Comparison of ENCODE assay signal across 8 mouse cellular contexts in the genomic region with DNA sequence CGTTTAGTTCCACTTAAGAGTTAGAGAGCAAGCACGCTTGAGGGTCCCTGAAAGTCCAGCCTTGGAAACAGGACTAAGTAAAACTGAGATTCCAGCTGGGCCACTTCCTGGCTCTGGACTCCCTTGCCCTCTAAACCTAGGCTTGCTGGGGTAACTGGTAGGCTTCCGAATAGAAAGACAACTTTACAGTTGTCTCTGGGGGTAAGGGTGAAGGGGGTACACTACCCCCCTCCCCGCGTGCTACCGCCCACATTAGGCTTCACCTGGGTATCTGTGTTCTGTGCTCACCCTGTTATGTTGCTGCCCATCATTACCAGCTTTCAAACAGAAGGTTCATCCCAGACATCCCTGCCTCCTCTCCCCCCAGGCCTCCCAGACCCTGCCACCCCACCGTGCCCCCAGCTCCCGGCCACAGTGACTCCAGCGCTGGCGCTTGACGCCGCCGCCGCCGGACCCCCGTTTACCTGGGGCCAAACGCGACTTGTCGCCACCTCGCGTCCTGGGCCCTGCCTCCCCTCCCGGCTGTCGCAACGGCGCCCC. TPM values are rescaled to one million over a fixed set of nuclear protein-coding genes. Genes with fewer than 3 reads are reported as not detected.
DNase-seq lines count a peak whose midpoint lies in the region; ATAC-seq and TF ChIP-seq lines count a peak whose summit lies in the region.
"Had no signal": no experiment of that assay in that cellular context is flagged by ENCODE, and none has a peak within 500 bp of the region (broad histone marks: within the 10 kb centered on the region; RNA-seq: fewer than 3 reads in every experiment).

No protein-coding gene starts in this region.

- TF ChIP-seq CTCF in lung, embryonic 14.5 days (IDR thresholded peaks at IDR 0.05; ENCODE audit: low read depth) = no peak

- no peaks in the 10 kb centered on the region for H3K36me3 ChIP-seq in lung, embryonic 14.5 days (ENCODE audit: insufficient read depth)
- H3K36me3 ChIP-seq in forebrain, embryonic 13.5 days (ENCODE audit: poor library complexity, severe bottlenecking) = no peaks in the 10 kb centered on the region
- H3K36me3 ChIP-seq in limb, embryonic 11.5 days (ENCODE audit: control insufficient read depth, insufficient read depth, low read length) = no peaks in the 10 kb centered on the region
- H3K36me3 ChIP-seq in neural tube, embryonic 15.5 days = no peaks in the 10 kb centered on the region

- peak; percentile 37 for DNase-seq in lung, embryonic 14.5 days
- no peak for DNase-seq in lung, postnatal 10 days
- DNase-seq in limb, embryonic 11.5 days (ENCODE audit: low spot score) = no peak
- no peak for DNase-seq in spleen, postnatal 10 days (ENCODE audit: low spot score in 2 of 2)
- DNase-seq in right cerebral cortex, postnatal 4 days = no peak
- DNase-seq: thymus, adult 2 months had no signal

- 0 out of 2 replicates have a peak, but pooled peaks cover 3% of the 10 kb centered on the region for H3K4me1 ChIP-seq in lung, embryonic 14.5 days (ENCODE audit: insufficient read depth)
- peaks cover 20% of the 10 kb centered on the region for H3K4me1 ChIP-seq in forebrain, embryonic 13.5 days
- H3K4me1 ChIP-seq in limb, embryonic 11.5 days (ENCODE audit: control insufficient read depth, insufficient read depth, low read length) = peaks cover 8% of the 10 kb centered on the region; the same call in 1 of the 2 replicates
- peaks cover 42% of the 10 kb centered on the region for H3K4me1 ChIP-seq in neural tube, embryonic 15.5 days

- H3K4me3 ChIP-seq in lung, embryonic 14.5 days (ENCODE audit: low read depth, low read length) = peak overlapping the region; percentile 77
- H3K4me3 ChIP-seq in forebrain, embryonic 13.5 days = peak overlapping the region; percentile 79
- peak overlapping the region; percentile 63 for H3K4me3 ChIP-seq in limb, embryonic 11.5 days (ENCODE audit: low read depth, low read length)
- H3K4me3 ChIP-seq in neural tube, embryonic 15.5 days (replicated peaks) = peak overlapping the region; percentile 74

- ATAC-seq in lung, embryonic 14.5 days (ENCODE audit: insufficient read depth) = peak; percentile 55; the same call in 1 of the 2 replicates
- ATAC-seq in forebrain, embryonic 13.5 days = peak; percentile 44
- 0 out of 2 replicates have a peak, but pooled peaks have one; percentile 44 for ATAC-seq in limb, embryonic 11.5 days (ENCODE audit: insufficient number of reproducible peaks, low FRiP score, low TSS enrichment, low read depth)
- peak; percentile 21; the same call in 1 of the 2 replicates for ATAC-seq in neural tube, embryonic 15.5 days (ENCODE audit: low FRiP score)

- WGBS in lung, embryonic 14.5 days = 4% methylated on average over 25 of the region's 25 CpGs
- 4% methylated on average over 23 of the region's 25 CpGs for WGBS in forebrain, embryonic 13.5 days
- 5% methylated on average over 25 of the region's 25 CpGs for WGBS in limb, embryonic 11.5 days
- 6% methylated on average over 25 of the region's 25 CpGs for WGBS in neural tube, embryonic 15.5 days

- H3K9me3 ChIP-seq in lung, embryonic 14.5 days (ENCODE audit: low read depth, low read length) = no peaks in the 10 kb centered on the region
- no peaks in the 10 kb centered on the region for H3K9me3 ChIP-seq in forebrain, embryonic 13.5 days (replicated peaks)
- no peaks in the 10 kb centered on the region for H3K9me3 ChIP-seq in limb, embryonic 11.5 days (ENCODE audit: control insufficient read depth, low read length)
- H3K9me3 ChIP-seq in neural tube, embryonic 15.5 days (replicated peaks) = no peaks in the 10 kb centered on the region

- H3K4me2 ChIP-seq in lung, embryonic 14.5 days = peak overlapping the region; percentile 96
- H3K4me2 ChIP-seq in forebrain, embryonic 13.5 days = peak overlapping the region; percentile 90
- peak overlapping the region; percentile 88 for H3K4me2 ChIP-seq in limb, embryonic 11.5 days (ENCODE audit: low read depth, severe bottlenecking)
- peak overlapping the region; percentile 90 for H3K4me2 ChIP-seq in neural tube, embryonic 15.5 days

- H3K27me3 ChIP-seq in lung, embryonic 14.5 days (ENCODE audit: insufficient read depth, low read length) = peaks cover 36% of the 10 kb centered on the region
- H3K27me3 ChIP-seq in forebrain, embryonic 13.5 days = peaks cover 60% of the 10 kb centered on the region
- peaks cover 45% of the 10 kb centered on the region for H3K27me3 ChIP-seq in limb, embryonic 11.5 days (ENCODE audit: control insufficient read depth, insufficient read depth, low read length)
- peaks cover 32% of the 10 kb centered on the region for H3K27me3 ChIP-seq in neural tube, embryonic 15.5 days (replicated peaks)

- peak overlapping the region; percentile 79 for H3K9ac ChIP-seq in lung, embryonic 14.5 days
- peak overlapping the region; percentile 85 for H3K9ac ChIP-seq in forebrain, embryonic 13.5 days
- peak overlapping the region; percentile 77 for H3K9ac ChIP-seq in limb, embryonic 11.5 days (ENCODE audit: low read length)
- peak overlapping the region; percentile 79 for H3K9ac ChIP-seq in neural tube, embryonic 15.5 days (replicated peaks)

- H3K27ac ChIP-seq in lung, embryonic 14.5 days (ENCODE audit: low read depth) = no peak overlapping the region; the same call in 1 of the 2 replicates
- H3K27ac ChIP-seq in forebrain, embryonic 13.5 days = peak overlapping the region; percentile 83
- H3K27ac ChIP-seq in limb, embryonic 11.5 days (replicated peaks; ENCODE audit: low read depth, low read length) = no peak overlapping the region
- peak overlapping the region; percentile 93 for H3K27ac ChIP-seq in neural tube, embryonic 15.5 days (replicated peaks)

RNA-seq across cellular contexts. Expression of a gene that starts 0.7 kb away (rescaled TPM):
- 6.1 and 6.5 TPM in 2 replicates for polyA plus RNA-seq in lung, embryonic 14.5 days (2014; fragmentation: Nextera tagmentation; extraction: Ambion mirVana)
- polyA plus RNA-seq in forebrain, embryonic 13.5 days (2015; fragmentation: Nextera tagmentation; extraction: Ambion mirVana) = 6.6 and 7.6 TPM in 2 replicates
- polyA plus RNA-seq in limb, embryonic 11.5 days (2014; fragmentation: Nextera tagmentation; extraction: Ambion mirVana) = 2.9 and 3.4 TPM in 2 replicates
- polyA plus RNA-seq in neural tube, embryonic 15.5 days (2015; fragmentation: Nextera tagmentation; extraction: Ambion mirVana) = 15.8 and 20.7 TPM in 2 replicates

RNA-seq across cellular contexts. Expression of a gene that starts 25.1 kb away (rescaled TPM):
- polyA plus RNA-seq in lung, embryonic 14.5 days (2014; fragmentation: Nextera tagmentation; extraction: Ambion mirVana) = 6.5 and 7.3 TPM in 2 replicates
- polyA plus RNA-seq in forebrain, embryonic 13.5 days (2015; fragmentation: Nextera tagmentation; extraction: Ambion mirVana) = 3.8 and 3.9 TPM in 2 replicates
- polyA plus RNA-seq in limb, embryonic 11.5 days (2014; fragmentation: Nextera tagmentation; extraction: Ambion mirVana) = 3.1 and 4.0 TPM in 2 replicates
- 2.3 and 2.7 TPM in 2 replicates for polyA plus RNA-seq in neural tube, embryonic 15.5 days (2015; fragmentation: Nextera tagmentation; extraction: Ambion mirVana)

RNA-seq across cellular contexts. Expression of a gene that starts 25.2 kb away (rescaled TPM):
- 27.4 and 27.8 TPM in 2 replicates for polyA plus RNA-seq in lung, embryonic 14.5 days (2014; fragmentation: Nextera tagmentation; extraction: Ambion mirVana)
- polyA plus RNA-seq in forebrain, embryonic 13.5 days (2015; fragmentation: Nextera tagmentation; extraction: Ambion mirVana) = 10.5 and 11.5 TPM in 2 replicates
- 17.6 and 22.7 TPM in 2 replicates for polyA plus RNA-seq in limb, embryonic 11.5 days (2014; fragmentation: Nextera tagmentation; extraction: Ambion mirVana)
- polyA plus RNA-seq in neural tube, embryonic 15.5 days (2015; fragmentation: Nextera tagmentation; extraction: Ambion mirVana) = 7.0 and 9.2 TPM in 2 replicates

RNA-seq across cellular contexts. Expression of a gene that starts 34.5 kb away (rescaled TPM):
- 0.12 and 0.18 TPM in 2 replicates for polyA plus RNA-seq in lung, embryonic 14.5 days (2014; fragmentation: Nextera tagmentation; extraction: Ambion mirVana)
- polyA plus RNA-seq in forebrain, embryonic 13.5 days (2015; fragmentation: Nextera tagmentation; extraction: Ambion mirVana) = 1.3 and 1.5 TPM in 2 replicates
- 0.21 and 0.36 TPM in 2 replicates for polyA plus RNA-seq in limb, embryonic 11.5 days (2014; fragmentation: Nextera tagmentation; extraction: Ambion mirVana)
- polyA plus RNA-seq in neural tube, embryonic 15.5 days (2015; fragmentation: Nextera tagmentation; extraction: Ambion mirVana) = 0.17 and 0.31 TPM in 2 replicates
- polyA plus RNA-seq: thymus, adult 2 months had no signal

Comparison
In these comparisons a context has a peak if more than half of its experiments do, and no peak if none do; other contexts are left out.
1. H3K27ac ChIP-seq: peak in forebrain, embryonic 13.5 days (single experiment) and neural tube, embryonic 15.5 days (single experiment); none in lung, embryonic 14.5 days (single experiment) and limb, embryonic 11.5 days (single experiment).
2. Peak in every context shown above with its lines, with median percentiles within 50 percentile points of each other: ATAC-seq, H3K4me2 ChIP-seq, H3K4me3 ChIP-seq and H3K9ac ChIP-seq.